Mouse (Mus musculus): ENCODE results near the gene Cenpp. TPM values are rescaled to one million over a fixed set of nuclear protein-coding genes. Genes with fewer than 3 reads are reported as not detected.

Gene Cenpp
- polyA plus RNA-seq, 1 experiment from 2014 or later = 38.6 TPM

DNA sequence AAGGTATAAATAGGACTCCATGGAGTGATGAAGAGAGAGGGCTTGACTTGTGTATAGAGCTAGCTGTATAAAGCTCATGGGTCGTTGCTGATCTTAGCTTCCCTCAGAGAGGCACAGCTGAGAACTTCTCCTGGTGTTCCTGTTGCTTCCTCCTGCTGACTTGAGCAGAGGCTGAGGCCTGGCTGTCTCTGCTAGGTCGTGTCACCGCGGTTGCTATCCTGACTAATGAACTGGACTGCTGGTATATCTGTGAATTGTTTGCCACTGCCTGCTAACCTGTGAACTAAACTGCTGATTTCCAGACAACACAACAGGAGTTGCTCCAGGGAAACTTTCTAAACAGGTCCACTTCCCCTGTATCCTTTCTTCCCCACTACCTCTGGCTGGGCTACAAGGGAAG is 182.3 kb downstream of the Cenpp start:
- 89% methylated on average over 4 of the region's 4 CpGs for WGBS
- Histone ChIP-seq H3K27me3 (ENCODE audit: control insufficient read depth, insufficient read depth, low read length) (no peaks in the 10 kb centered on the region), H3K4me2 (ENCODE audit: low read depth, severe bottlenecking) (no peak overlapping the region), H3K9ac (ENCODE audit: low read length) (no peak overlapping the region), H3K36me3 (ENCODE audit: control insufficient read depth, insufficient read depth, low read length) (0 out of 2 replicates have a peak, but pooled peaks cover 2% of the 10 kb centered on the region), H3K9me3 (ENCODE audit: control insufficient read depth, low read length) (no peaks in the 10 kb centered on the region), H3K4me3 (ENCODE audit: low read depth, low read length) (no peak overlapping the region), H3K4me1 (ENCODE audit: control insufficient read depth, insufficient read depth, low read length) (no peaks in the 10 kb centered on the region), H3K27ac (replicated peaks; ENCODE audit: low read depth, low read length) (no peak overlapping the region)
- ATAC-seq (ENCODE audit: insufficient number of reproducible peaks, low FRiP score, low TSS enrichment, low read depth) (no peak), DNase-seq (ENCODE audit: low spot score) (no peak)

- H3K4me2 ChIP-seq (ENCODE audit: low read depth, severe bottlenecking) = no peak overlapping the region
- H3K27ac ChIP-seq (replicated peaks; ENCODE audit: low read depth, low read length) = no peak overlapping the region
- no peak overlapping the region for H3K4me3 ChIP-seq (ENCODE audit: low read depth, low read length)
- no peak overlapping the region for H3K9ac ChIP-seq (ENCODE audit: low read length)
- peaks cover 10% of the 10 kb centered on the region; the same call in 1 of the 2 replicates for H3K36me3 ChIP-seq (ENCODE audit: control insufficient read depth, insufficient read depth, low read length)
- H3K4me1 ChIP-seq (ENCODE audit: control insufficient read depth, insufficient read depth, low read length) = no peaks in the 10 kb centered on the region
- 95% methylated on average over 5 of the region's 5 CpGs for WGBS
- no peaks in the 10 kb centered on the region for H3K9me3 ChIP-seq (ENCODE audit: control insufficient read depth, low read length)
- DNase-seq (ENCODE audit: low spot score) (no peak), ATAC-seq (ENCODE audit: insufficient number of reproducible peaks, low FRiP score, low TSS enrichment, low read depth) (no peak)
- no peaks in the 10 kb centered on the region for H3K27me3 ChIP-seq (ENCODE audit: control insufficient read depth, insufficient read depth, low read length)
Measured at GRCm38 (mm10) chr13:49469002-49469401, 183.6 kb downstream of the Cenpp start.

DNA sequence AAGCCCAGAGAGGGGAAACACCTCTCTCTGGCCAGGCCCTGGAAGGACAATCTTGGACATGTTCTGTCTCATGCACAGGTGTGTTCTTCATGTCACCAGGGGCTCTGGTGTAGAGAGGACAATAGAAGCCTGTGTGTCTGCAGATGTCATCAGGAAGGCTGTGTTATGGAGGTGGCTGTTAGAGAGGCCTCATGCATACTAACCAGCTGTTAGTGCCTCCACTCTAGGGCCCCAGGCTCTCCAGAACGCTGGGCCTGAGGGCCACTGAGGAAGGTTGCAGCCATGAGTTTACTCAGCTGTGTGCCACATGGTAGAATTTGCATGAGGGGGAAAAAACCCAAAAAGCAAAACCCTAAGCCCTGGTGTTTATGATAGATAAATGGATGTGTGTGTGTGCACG is 185.0 kb downstream of the Cenpp start:
- Histone ChIP-seq H3K27me3 (ENCODE audit: control insufficient read depth, insufficient read depth, low read length) (no peaks in the 10 kb centered on the region), H3K4me1 (ENCODE audit: control insufficient read depth, insufficient read depth, low read length) (no peaks in the 10 kb centered on the region), H3K36me3 (ENCODE audit: control insufficient read depth, insufficient read depth, low read length) (peaks cover 10% of the 10 kb centered on the region; the same call in 1 of the 2 replicates), H3K4me2 (ENCODE audit: low read depth, severe bottlenecking) (no peak overlapping the region), H3K9me3 (ENCODE audit: control insufficient read depth, low read length) (no peaks in the 10 kb centered on the region), H3K9ac (ENCODE audit: low read length) (no peak overlapping the region), H3K4me3 (ENCODE audit: low read depth, low read length) (no peak overlapping the region), H3K27ac (replicated peaks; ENCODE audit: low read depth, low read length) (no peak overlapping the region)
- 71% methylated on average over 2 of the region's 2 CpGs for WGBS
- ATAC-seq (ENCODE audit: insufficient number of reproducible peaks, low FRiP score, low TSS enrichment, low read depth) (no peak), DNase-seq (ENCODE audit: low spot score) (no peak)

- Histone ChIP-seq H3K27me3 (ENCODE audit: control insufficient read depth, insufficient read depth, low read length) (no peaks in the 10 kb centered on the region), H3K4me1 (ENCODE audit: control insufficient read depth, insufficient read depth, low read length) (no peaks in the 10 kb centered on the region), H3K4me3 (ENCODE audit: low read depth, low read length) (no peak overlapping the region), H3K9ac (ENCODE audit: low read length) (no peak overlapping the region), H3K4me2 (ENCODE audit: low read depth, severe bottlenecking) (no peak overlapping the region), H3K9me3 (ENCODE audit: control insufficient read depth, low read length) (no peaks in the 10 kb centered on the region), H3K27ac (replicated peaks; ENCODE audit: low read depth, low read length) (no peak overlapping the region; the same call in 1 of the 2 replicates), H3K36me3 (ENCODE audit: control insufficient read depth, insufficient read depth, low read length) (peaks cover 13% of the 10 kb centered on the region; the same call in 1 of the 2 replicates)
- DNase-seq (ENCODE audit: low spot score) (no peak), ATAC-seq (ENCODE audit: insufficient number of reproducible peaks, low FRiP score, low TSS enrichment, low read depth) (no peak)
- WGBS = 75% methylated on average over 11 of the region's 11 CpGs
Measured at GRCm38 (mm10) chr13:49466393-49467075, 186.1 kb downstream of the Cenpp start.

DNA sequence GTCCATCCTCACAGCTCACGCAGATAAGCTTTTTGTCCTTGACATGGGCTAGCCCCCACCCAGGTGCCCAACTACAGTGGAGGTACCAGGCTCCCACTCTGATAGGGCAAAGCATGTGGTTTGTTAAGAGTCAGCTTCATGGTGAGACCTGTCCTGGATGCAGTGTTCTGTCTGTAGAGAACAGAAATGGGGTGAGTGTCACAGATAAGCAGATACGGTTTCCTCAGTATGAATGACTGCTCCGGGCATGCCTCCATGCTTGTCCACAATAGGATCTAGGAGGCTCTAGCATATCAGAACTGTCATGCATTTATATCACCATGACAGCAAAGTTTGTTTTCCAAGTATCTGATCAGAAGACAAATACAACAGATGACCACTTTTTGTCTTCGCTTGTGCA is 186.7 kb downstream of the Cenpp start:
- no peak overlapping the region for H3K4me2 ChIP-seq (ENCODE audit: low read depth, severe bottlenecking)
- peaks cover 13% of the 10 kb centered on the region; the same call in 1 of the 2 replicates for H3K36me3 ChIP-seq (ENCODE audit: control insufficient read depth, insufficient read depth, low read length)
- 96% methylated on average over 4 of the region's 4 CpGs for WGBS
- no peaks in the 10 kb centered on the region for H3K9me3 ChIP-seq (ENCODE audit: control insufficient read depth, low read length)
- no peak overlapping the region; the same call in 1 of the 2 replicates for H3K27ac ChIP-seq (replicated peaks; ENCODE audit: low read depth, low read length)
- H3K4me3 ChIP-seq (ENCODE audit: low read depth, low read length) = no peak overlapping the region
- DNase-seq (ENCODE audit: low spot score) = no peak
- no peaks in the 10 kb centered on the region for H3K4me1 ChIP-seq (ENCODE audit: control insufficient read depth, insufficient read depth, low read length)
- H3K9ac ChIP-seq (ENCODE audit: low read length) = no peak overlapping the region
- ATAC-seq (ENCODE audit: insufficient number of reproducible peaks, low FRiP score, low TSS enrichment, low read depth) = no peak
- no peaks in the 10 kb centered on the region for H3K27me3 ChIP-seq (ENCODE audit: control insufficient read depth, insufficient read depth, low read length)

DNA sequence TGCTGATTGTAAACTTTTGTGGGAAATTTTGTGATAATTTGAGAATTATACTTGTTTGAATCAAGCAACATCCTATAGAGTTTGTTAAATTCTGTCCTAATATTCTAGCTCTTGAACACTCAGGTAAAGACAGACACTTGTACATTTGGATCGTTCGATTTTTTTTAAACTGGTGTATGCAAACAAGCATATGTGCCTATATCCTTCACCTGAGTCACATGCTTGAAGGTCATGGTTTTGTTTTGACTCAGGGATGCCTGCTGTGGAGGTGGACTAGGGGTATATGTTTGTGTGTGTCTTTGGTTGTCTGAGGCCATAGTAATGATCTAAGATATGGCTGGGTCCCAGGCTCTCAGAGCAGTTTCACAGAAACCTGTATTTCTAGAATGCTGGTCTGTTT is 189.7 kb downstream of the Cenpp start:
- no peak for ATAC-seq (ENCODE audit: insufficient number of reproducible peaks, low FRiP score, low TSS enrichment, low read depth)
- Histone ChIP-seq H3K9ac (ENCODE audit: low read length) (no peak overlapping the region), H3K27ac (replicated peaks; ENCODE audit: low read depth, low read length) (no peak overlapping the region), H3K36me3 (ENCODE audit: control insufficient read depth, insufficient read depth, low read length) (peaks cover 13% of the 10 kb centered on the region; the same call in 1 of the 2 replicates), H3K4me3 (ENCODE audit: low read depth, low read length) (no peak overlapping the region), H3K27me3 (ENCODE audit: control insufficient read depth, insufficient read depth, low read length) (no peaks in the 10 kb centered on the region), H3K4me2 (ENCODE audit: low read depth, severe bottlenecking) (no peak overlapping the region), H3K4me1 (ENCODE audit: control insufficient read depth, insufficient read depth, low read length) (no peaks in the 10 kb centered on the region), H3K9me3 (ENCODE audit: control insufficient read depth, low read length) (no peaks in the 10 kb centered on the region)
- WGBS = 96% methylated on average over 2 of the region's 2 CpGs
- no peak for DNase-seq (ENCODE audit: low spot score)

DNA sequence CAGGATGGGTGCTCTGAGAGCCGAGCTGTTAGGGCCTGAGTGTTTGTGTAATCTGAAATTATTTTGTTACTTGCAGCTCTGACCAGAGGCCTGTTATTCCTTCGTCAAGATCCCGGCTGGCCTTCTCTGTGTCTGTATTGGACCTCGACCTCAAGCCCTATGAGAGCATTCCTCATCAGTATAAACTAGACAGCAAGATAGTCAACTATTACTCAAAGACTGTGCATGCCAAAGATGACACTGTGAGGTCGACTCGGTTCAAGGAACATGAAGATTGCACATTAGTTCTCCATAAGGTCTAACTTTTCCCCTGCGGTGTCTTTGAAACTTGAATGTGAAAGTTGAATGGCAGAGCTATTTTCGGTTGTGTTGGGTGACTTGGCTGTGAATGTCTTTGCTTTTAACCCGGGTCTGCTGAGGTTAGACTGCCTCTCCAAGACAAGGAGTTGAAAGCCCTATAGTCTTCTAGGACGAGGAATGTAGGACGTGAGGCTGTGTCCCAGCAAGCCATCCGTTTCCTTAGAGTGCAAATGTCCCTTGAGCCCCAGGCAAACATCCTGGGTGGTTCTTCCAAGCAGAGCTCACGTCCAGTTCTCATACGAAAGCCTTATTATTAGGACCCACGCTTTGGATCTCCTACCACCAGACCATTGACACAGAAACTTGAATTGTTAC is 191.0 kb downstream of the Cenpp start:
- DNase-seq (ENCODE audit: low spot score) (no peak), ATAC-seq (ENCODE audit: insufficient number of reproducible peaks, low FRiP score, low TSS enrichment, low read depth) (no peak)
- H3K36me3 ChIP-seq (ENCODE audit: control insufficient read depth, insufficient read depth, low read length) = peaks cover 13% of the 10 kb centered on the region; the same call in 1 of the 2 replicates
- H3K4me3 ChIP-seq (ENCODE audit: low read depth, low read length) = no peak overlapping the region
- H3K4me2 ChIP-seq (ENCODE audit: low read depth, severe bottlenecking) = no peak overlapping the region
- no peaks in the 10 kb centered on the region for H3K9me3 ChIP-seq (ENCODE audit: control insufficient read depth, low read length)
- 91% methylated on average over 15 of the region's 15 CpGs for WGBS
- no peak overlapping the region for H3K27ac ChIP-seq (replicated peaks; ENCODE audit: low read depth, low read length)
- no peaks in the 10 kb centered on the region for H3K4me1 ChIP-seq (ENCODE audit: control insufficient read depth, insufficient read depth, low read length)
- H3K27me3 ChIP-seq (ENCODE audit: control insufficient read depth, insufficient read depth, low read length) = no peaks in the 10 kb centered on the region
- no peak overlapping the region for H3K9ac ChIP-seq (ENCODE audit: low read length)

DNA sequence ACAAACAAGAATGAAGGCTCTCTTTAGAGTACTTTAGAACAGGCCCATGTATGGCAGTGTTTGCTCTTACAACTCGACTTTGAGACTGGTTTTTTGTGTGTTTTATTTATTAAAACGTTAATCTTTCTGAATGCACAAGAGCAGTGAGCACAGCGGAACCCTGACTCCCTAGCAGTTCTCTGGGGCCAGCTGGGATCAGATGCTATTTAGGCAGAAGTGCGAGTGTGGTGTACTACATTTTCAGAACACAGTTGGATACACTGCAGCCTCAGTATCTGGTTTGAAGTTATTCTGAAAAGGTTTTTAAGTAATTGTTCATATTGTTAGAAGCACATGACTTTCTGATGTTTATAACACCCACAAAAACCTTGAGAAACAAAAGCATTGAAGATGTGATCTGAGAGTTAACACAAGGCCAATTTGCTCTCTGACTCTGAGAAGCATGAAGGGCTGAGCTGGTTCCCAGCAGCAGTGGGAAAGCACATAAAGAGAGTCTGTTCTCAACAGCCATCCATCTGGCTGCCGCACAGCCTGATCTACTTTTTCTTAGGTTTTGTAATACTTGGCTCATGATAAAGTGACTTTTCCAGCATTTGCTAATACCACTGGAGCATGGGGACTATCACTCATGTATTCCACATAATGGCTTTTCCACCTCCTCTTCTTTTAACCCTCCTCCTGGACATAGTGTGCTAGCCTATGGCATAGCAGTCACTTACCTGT is 191.7 kb downstream of the Cenpp start:
- ATAC-seq (ENCODE audit: insufficient number of reproducible peaks, low FRiP score, low TSS enrichment, low read depth) = no peak
- H3K27ac ChIP-seq (replicated peaks; ENCODE audit: low read depth, low read length) = no peak overlapping the region
- H3K9me3 ChIP-seq (ENCODE audit: control insufficient read depth, low read length) = no peaks in the 10 kb centered on the region
- no peak for DNase-seq (ENCODE audit: low spot score)
- H3K4me1 ChIP-seq (ENCODE audit: control insufficient read depth, insufficient read depth, low read length) = no peaks in the 10 kb centered on the region
- no peak overlapping the region for H3K4me2 ChIP-seq (ENCODE audit: low read depth, severe bottlenecking)
- no peak overlapping the region for H3K4me3 ChIP-seq (ENCODE audit: low read depth, low read length)
- no peak overlapping the region for H3K9ac ChIP-seq (ENCODE audit: low read length)
- peaks cover 13% of the 10 kb centered on the region; the same call in 1 of the 2 replicates for H3K36me3 ChIP-seq (ENCODE audit: control insufficient read depth, insufficient read depth, low read length)
- H3K27me3 ChIP-seq (ENCODE audit: control insufficient read depth, insufficient read depth, low read length) = no peaks in the 10 kb centered on the region
- 88% methylated on average over 5 of the region's 5 CpGs for WGBS
